Mouse (Mus musculus): ENCODE results near the gene Slc13a5. TPM values are rescaled to one million over a fixed set of nuclear protein-coding genes. Genes with fewer than 3 reads are reported as not detected.
A peak's percentile ranks its signal among the peaks of the same experiment; 100 is the strongest.

The Slc13a5 gene
- total and polyA plus RNA-seq, 3 experiments, result not detected

DNA sequence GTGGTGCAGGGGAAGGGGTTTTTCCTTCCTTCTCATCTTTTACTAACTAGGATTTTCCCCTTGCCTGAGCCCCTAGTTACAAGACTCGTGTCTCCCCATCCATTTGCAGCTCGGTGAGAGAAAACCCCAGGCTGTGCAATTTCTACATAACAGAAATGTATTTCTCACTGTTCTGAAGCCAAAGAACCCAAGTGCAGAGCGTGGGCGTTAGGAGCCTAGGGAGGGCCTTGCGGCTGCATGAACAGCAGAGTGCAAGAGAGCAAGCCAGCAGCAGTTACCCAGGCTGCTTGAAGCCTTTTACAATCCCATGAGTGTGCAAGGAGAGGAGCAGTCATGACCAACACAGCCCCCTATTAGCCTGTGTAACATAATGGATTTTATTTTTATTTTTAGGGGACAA is 40.4 kb upstream of the Slc13a5 start:
- dilution Hi-C loops (cut with MboI; ENCODE audit: extremely low pct_ligation_motif_present, extremely low pct_unique_long_range_greater_than_20kb, low sequenced_read_pairs), result no loop called here
- peaks cover 0 to 19% of the 10 kb centered on the region in 2 experiments; a peak in 3 of 4 replicates for H3K4me1 ChIP-seq (ENCODE audit: control insufficient read depth in 1 of 2, insufficient read depth in 2 of 2)
- in situ Hi-C loops (cut with MboI; ENCODE audit: low pct_ligation_motif_present, low pct_unique_long_range_greater_than_20kb, low sequenced_read_pairs), result no loop called here
- TF ChIP-seq MYC (IDR thresholded peaks at IDR 0.05; ENCODE audit: low read depth, low read length) (no peak), EP300 (IDR thresholded peaks at IDR 0.05; ENCODE audit: low read length) (no peak), MXI1 (IDR thresholded peaks at IDR 0.05; ENCODE audit: low read depth, low read length) (no peak), HCFC1 (IDR thresholded peaks at IDR 0.05; ENCODE audit: low read depth, low read length) (no peak), GABPA (IDR thresholded peaks at IDR 0.05; ENCODE audit: insufficient replicate concordance, low read depth, low read length) (no peak), MAFK (IDR thresholded peaks at IDR 0.05; ENCODE audit: insufficient replicate concordance, low read length) (no peak), SMC3 (IDR thresholded peaks at IDR 0.05; ENCODE audit: low read depth, low read length) (no peak), USF1 (IDR thresholded peaks at IDR 0.05; ENCODE audit: low read depth, low read length) (no peak), SIN3A (IDR thresholded peaks at IDR 0.05; ENCODE audit: low read length) (no peak), ZNF384 (IDR thresholded peaks at IDR 0.05; ENCODE audit: low read depth, low read length) (no peak), JUN (IDR thresholded peaks at IDR 0.05; ENCODE audit: insufficient read depth, low read depth, low read length) (no peak), PAX5 (IDR thresholded peaks at IDR 0.05; ENCODE audit: low read length) (no peak), NELFE (IDR thresholded peaks at IDR 0.05; ENCODE audit: low read depth, low read length) (no peak), CTCF (conservative IDR thresholded peaks at IDR 0.05 in 1 of 2, IDR thresholded peaks at IDR 0.05 in 1 of 2; ENCODE audit: low read depth in 2 of 2, low read length in 2 of 2) (no peak)
- H3K9me3 ChIP-seq (replicated peaks; ENCODE audit: low read length), result no peaks in the 10 kb centered on the region
- no peak overlapping the region for H3K4me3 ChIP-seq (replicated peaks in 1 of 3; ENCODE audit: low read depth in 2 of 3, low read length in 2 of 3, poor library complexity in 1 of 3)
- no peak overlapping the region for H3K27ac ChIP-seq (ENCODE audit: insufficient read depth, low read depth)
- no peaks in the 10 kb centered on the region for H3K79me2 ChIP-seq (replicated peaks; ENCODE audit: control insufficient read depth, extremely low read depth, insufficient read depth, poor library complexity, severe bottlenecking)
- DNase-seq (ENCODE audit: extremely low read depth), result no peak
- no peak overlapping the region for H3K4me2 ChIP-seq (ENCODE audit: insufficient read depth, low read depth, poor library complexity, severe bottlenecking)
- peaks cover 0 to 49% of the 10 kb centered on the region in 2 experiments for H3K36me3 ChIP-seq (replicated peaks in 1 of 2; ENCODE audit: control insufficient read depth in 1 of 2, insufficient read depth in 1 of 2, low read length in 1 of 2)
- no peak overlapping the region for H3K9ac ChIP-seq (ENCODE audit: insufficient read depth, low read depth)
- H3K27me3 ChIP-seq (replicated peaks), result no peaks in the 10 kb centered on the region

GRCm38 (mm10) chr11:72302230-72302629 is 35.2 kb upstream of the Slc13a5 start:
- H3K4me1 ChIP-seq (ENCODE audit: control insufficient read depth in 1 of 2, insufficient read depth in 2 of 2), result peaks cover 8 to 36% of the 10 kb centered on the region in 2 experiments; a peak in 3 of 4 replicates
- H3K9ac ChIP-seq (ENCODE audit: insufficient read depth, low read depth), result no peak overlapping the region
- H3K27me3 ChIP-seq (replicated peaks), result no peaks in the 10 kb centered on the region
- in situ Hi-C loops (cut with MboI; ENCODE audit: low pct_ligation_motif_present, low pct_unique_long_range_greater_than_20kb, low sequenced_read_pairs), result no loop called here
- no peak for TF ChIP-seq NRF1 (IDR thresholded peaks at IDR 0.05; ENCODE audit: low read depth, low read length)
- no peak for TF ChIP-seq JUN (IDR thresholded peaks at IDR 0.05; ENCODE audit: insufficient read depth, low read depth, low read length)
- TF ChIP-seq RCOR1 (conservative IDR thresholded peaks at IDR 0.05; ENCODE audit: low read depth, low read length), result no peak
- no peak for TF ChIP-seq MEF2A (IDR thresholded peaks at IDR 0.05; ENCODE audit: borderline replicate concordance, low read depth, low read length)
- TF ChIP-seq ETS1 (conservative IDR thresholded peaks at IDR 0.05; ENCODE audit: low read depth, low read length), result no peak
- TF ChIP-seq TBP (conservative IDR thresholded peaks at IDR 0.05; ENCODE audit: low read depth, low read length), result no peak
- TF ChIP-seq MYC (IDR thresholded peaks at IDR 0.05; ENCODE audit: low read depth, low read length), result no peak
- no peak for TF ChIP-seq TCF12 (IDR thresholded peaks at IDR 0.05; ENCODE audit: low read depth, low read length)
- TF ChIP-seq MAZ (IDR thresholded peaks at IDR 0.05; ENCODE audit: low read depth, low read length), result no peak
- TF ChIP-seq ZNF384 (IDR thresholded peaks at IDR 0.05; ENCODE audit: low read depth, low read length), result no peak
- TF ChIP-seq CTCF (conservative IDR thresholded peaks at IDR 0.05 in 1 of 2, IDR thresholded peaks at IDR 0.05 in 1 of 2; ENCODE audit: low read depth in 2 of 2, low read length in 2 of 2), result no peak
- TF ChIP-seq IRF4 (IDR thresholded peaks at IDR 0.05; ENCODE audit: low read depth, low read length), result no peak
- no peak for TF ChIP-seq KAT2A (IDR thresholded peaks at IDR 0.05; ENCODE audit: insufficient replicate concordance, low read length)
- TF ChIP-seq EP300 (IDR thresholded peaks at IDR 0.05; ENCODE audit: low read length), result no peak
- no peak for TF ChIP-seq ZKSCAN1 (IDR thresholded peaks at IDR 0.05; ENCODE audit: borderline replicate concordance, low read depth, low read length)
- peak overlapping the region in 2 of 3 experiments; percentile 58 to 59 for H3K4me3 ChIP-seq (replicated peaks in 1 of 3; ENCODE audit: low read depth in 2 of 3, low read length in 2 of 3, poor library complexity in 1 of 3)
- dilution Hi-C loops (cut with MboI; ENCODE audit: extremely low pct_ligation_motif_present, extremely low pct_unique_long_range_greater_than_20kb, low sequenced_read_pairs), result no loop called here
- peak overlapping the region; percentile 46; the same call in 1 of the 2 replicates for H3K4me2 ChIP-seq (ENCODE audit: insufficient read depth, low read depth, poor library complexity, severe bottlenecking)
- H3K79me2 ChIP-seq (replicated peaks; ENCODE audit: control insufficient read depth, extremely low read depth, insufficient read depth, poor library complexity, severe bottlenecking), result no peaks in the 10 kb centered on the region
- H3K36me3 ChIP-seq (replicated peaks in 1 of 2; ENCODE audit: control insufficient read depth in 1 of 2, insufficient read depth in 1 of 2, low read length in 1 of 2), result peaks cover 0 to 23% of the 10 kb centered on the region in 2 experiments
- no peak overlapping the region for H3K27ac ChIP-seq (ENCODE audit: insufficient read depth, low read depth)
- DNase-seq (ENCODE audit: extremely low read depth), result no peak
- H3K9me3 ChIP-seq (replicated peaks; ENCODE audit: low read length), result no peaks in the 10 kb centered on the region
